Mouse (Mus musculus) gastrocnemius, adult 2 months (tissue): ENCODE results near the gene Ltbp4. TPM values are rescaled to one million over a fixed set of nuclear protein-coding genes. Genes with fewer than 3 reads are reported as not detected.

Experiments used
- DNase-seq: peaks from one replicate; pipeline ENCODE4 v3.0.0; 2022
- H3K27ac ChIP-seq: fragments of 200-600 bp; 2 replicates; pipeline ENCODE4 v1.8.1; 2022; ENCODE audit warnings: mild to moderate bottlenecking
- H3K4me3 ChIP-seq: fragments of 200-600 bp; 2 replicates; pipeline ENCODE4 v1.8.1; 2022; ENCODE audit warnings: mild to moderate bottlenecking, moderate library complexity
- CTCF ChIP-seq: fragments of 200-600 bp; IDR thresholded peaks from 2 replicates; pipeline ENCODE4 v1.8.1; 2022; ENCODE audit warnings: antibody characterized with exemption, mild to moderate bottlenecking, moderate library complexity
- intact Hi-C: fragments of 180-260 bp; cut with DNase I; formaldehyde crosslinking; loops from one replicate; pipeline ENCODE4 v1.15.1; 2025
- long read RNA-seq, 2 experiments: library from polyadenylated mRNA; stranded (forward); transcript quantifications; one replicate each; pipeline ENCODE4 v2.0.0; 2021
- total RNA-seq, 2 experiments: library from RNA; stranded (reverse); gene quantifications; 2 replicates each; pipeline ENCODE4 v1.2.3; 2021

Ltbp4 gene
- total RNA-seq, result 10 to 100 TPM; 48.0 to 81.2 TPM
- long read RNA-seq, experiment 1, full-length matches to known transcripts, result 243 of 315 reads
- long read RNA-seq, experiment 1, partial matches to known transcripts, result 51 of 315 reads
- long read RNA-seq, experiment 1, other reads (novel, unspliced or antisense), result 21 of 315 reads
- long read RNA-seq, experiment 2, full-length matches to known transcripts, result 118 of 147 reads
- long read RNA-seq, experiment 2, partial matches to known transcripts, result 14 of 147 reads
- long read RNA-seq, experiment 2, other reads (novel, unspliced or antisense), result 15 of 147 reads

DNA sequence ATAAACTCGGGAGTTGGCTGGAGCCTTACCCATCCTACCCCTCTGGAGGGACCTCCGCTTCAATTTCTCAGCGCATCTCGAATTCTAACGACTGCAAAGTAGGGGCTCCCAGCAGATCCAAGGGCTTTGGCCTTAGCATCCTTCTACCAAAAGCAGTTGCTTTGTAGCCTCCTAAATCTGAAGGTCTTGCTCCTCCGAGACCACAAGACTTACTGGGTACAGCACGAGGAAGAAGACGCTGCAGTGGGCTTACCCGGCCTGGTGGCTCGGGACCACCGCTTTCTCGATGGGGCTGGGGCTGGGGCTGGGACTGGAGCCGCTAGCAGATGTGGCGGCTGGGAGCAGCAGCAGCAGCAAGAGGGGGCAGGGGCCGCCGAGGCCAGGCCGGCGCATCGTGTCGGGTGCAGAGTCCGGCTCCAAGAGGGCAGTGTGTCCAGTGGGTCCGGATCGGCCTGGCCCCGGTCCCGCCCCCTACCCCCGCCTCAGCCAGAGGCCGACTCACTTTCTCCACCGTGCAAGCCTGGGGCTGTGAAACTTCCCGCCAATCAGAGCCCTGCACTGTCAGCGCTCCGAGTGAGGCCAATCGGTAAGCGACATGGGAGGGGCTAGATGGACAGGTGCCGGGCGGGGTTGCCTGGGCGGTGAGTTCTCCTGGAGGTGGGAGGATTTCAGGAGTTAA, at the start of gene Ltbp4:
Gene Ltbp4 (minus strand): TSS at position 518 of the 679 bp plus-strand sequence.
- no peak for TF ChIP-seq CTCF
- Histone ChIP-seq H3K4me3 (peak within 1 kb of the TSS; percentile 56), H3K27ac (no peak within 1 kb of the TSS)
- intact Hi-C loops, result loop anchor here (2.0 to 5.0 kb wide), 4 partner anchors 17 to 390 kb away; partner anchors contain the start of genes Blvrb and Sptbn4
- peak; percentile 60 for DNase-seq

DNA sequence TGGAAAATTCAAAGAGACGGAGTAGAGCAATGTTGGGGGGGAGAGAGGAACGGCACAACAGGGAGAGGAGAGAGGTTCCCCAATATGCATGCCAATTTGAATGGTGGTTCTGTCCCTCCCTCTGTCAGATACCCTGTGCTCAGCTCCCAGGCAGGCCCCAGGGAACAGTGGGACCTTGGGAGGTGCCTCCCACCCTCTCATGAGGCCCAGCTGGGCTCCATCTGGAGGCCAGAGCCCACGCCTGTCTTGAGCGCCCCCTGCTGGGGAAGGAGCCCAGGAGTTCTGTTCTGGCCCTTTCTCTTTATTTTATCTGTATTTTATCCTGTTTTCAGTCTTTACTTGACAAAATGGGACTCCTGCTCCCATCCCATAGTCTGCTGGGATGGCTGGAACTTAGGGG, 47.2 kb upstream of the Ltbp4 start:
- intact Hi-C loops, result loop anchor here (1.0 kb wide), 2 partner anchors 48 to 82 kb away; no protein-coding TSS in a partner anchor
- TF ChIP-seq CTCF, result peak; percentile 90
- peak; percentile 79 for DNase-seq
- Histone ChIP-seq H3K27ac (no peak overlapping the region), H3K4me3 (no peak overlapping the region)

DNA sequence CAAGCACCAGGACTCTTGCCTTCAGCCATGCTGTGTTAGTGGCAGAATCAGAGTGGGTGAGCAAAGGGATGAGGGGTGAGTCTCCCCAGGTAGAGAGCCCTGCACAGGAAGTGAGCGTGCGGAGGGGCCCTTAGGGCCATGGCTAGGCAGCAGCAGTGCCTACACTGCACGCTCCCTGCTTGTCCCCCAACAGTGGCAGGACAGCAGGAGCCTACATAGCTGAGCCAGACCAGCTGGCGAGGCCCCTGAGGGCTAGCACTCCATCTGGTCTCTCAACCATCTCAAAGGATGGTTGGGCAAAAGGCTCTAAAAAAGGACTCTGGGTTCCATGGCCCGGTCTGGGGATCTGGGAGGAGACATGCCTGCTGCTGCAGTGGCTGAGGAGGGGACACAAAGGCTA, 46.6 kb upstream of the Ltbp4 start:
- no peak for TF ChIP-seq CTCF
- intact Hi-C loops, result loop anchor here (1.0 kb wide), 2 partner anchors 48 to 82 kb away; no protein-coding TSS in a partner anchor
- DNase-seq, result no peak
- H3K4me3 ChIP-seq, result no peak overlapping the region
- no peak overlapping the region for H3K27ac ChIP-seq

DNA sequence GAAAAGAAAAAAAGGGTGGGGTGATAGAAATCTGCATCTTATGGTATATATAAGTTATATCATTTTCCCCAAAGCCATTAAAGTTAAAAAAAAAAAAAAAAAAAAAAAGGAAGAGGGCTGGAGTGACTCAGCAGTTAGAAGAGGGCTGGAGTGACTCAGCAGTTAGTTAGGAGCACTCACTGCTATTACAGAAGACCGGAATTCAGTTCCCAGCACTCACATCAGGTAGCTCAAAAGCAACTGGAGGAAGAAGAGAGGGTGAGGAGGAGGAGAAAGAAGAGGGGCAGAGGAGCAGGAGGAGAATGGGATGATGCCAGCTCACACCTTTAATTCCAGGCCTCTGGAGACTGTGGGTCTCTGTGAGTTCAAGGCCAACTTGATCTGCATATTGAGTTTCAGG, 45.7 kb upstream of the Ltbp4 start:
- intact Hi-C loops, result no loop called here
- Histone ChIP-seq H3K27ac (no peak overlapping the region), H3K4me3 (no peak overlapping the region)
- DNase-seq, result no peak
- TF ChIP-seq CTCF, result no peak

DNA sequence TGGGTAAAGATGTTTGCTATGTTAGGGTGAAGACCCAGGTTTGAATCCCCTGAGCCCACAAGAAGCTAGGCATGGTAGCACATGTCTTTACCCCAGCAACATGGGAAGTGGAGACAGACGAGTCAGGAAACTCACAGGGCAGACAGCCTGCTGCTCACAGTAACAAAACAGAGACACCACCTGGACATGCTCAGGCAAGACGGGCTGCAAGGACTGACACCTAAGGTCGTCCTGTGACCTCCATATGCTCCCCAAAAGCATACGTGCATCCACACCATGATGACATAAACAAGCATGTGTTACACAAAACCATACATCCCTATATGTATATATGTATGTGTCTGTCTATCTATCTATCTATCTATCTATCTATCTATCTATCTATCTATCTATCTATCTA, 44.1 kb upstream of the Ltbp4 start:
- Histone ChIP-seq H3K27ac (no peak overlapping the region), H3K4me3 (no peak overlapping the region)
- intact Hi-C loops, result no loop called here
- DNase-seq, result no peak
- no peak for TF ChIP-seq CTCF

DNA sequence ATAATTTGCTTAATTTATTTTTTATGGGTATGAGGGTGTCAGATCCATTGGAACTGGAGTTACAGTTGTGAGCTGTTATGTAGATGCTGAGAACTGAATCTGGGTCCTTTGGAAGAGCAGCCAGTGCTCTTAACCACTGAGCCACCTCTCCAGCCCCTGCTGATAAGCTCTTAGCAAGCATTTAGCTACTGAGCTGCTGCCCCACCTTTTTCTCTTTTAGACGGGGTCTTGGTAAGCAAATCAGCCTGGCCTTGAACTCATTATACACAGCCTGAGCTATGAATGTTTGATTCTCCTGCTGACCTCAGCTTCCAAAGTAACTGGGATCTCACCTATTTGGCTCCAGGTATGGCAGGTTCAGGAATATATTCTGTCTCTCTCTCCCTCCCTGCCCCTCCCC, 43.5 kb upstream of the Ltbp4 start:
- no peak for TF ChIP-seq CTCF
- intact Hi-C loops, result no loop called here
- no peak overlapping the region for H3K27ac ChIP-seq
- no peak for DNase-seq
- no peak overlapping the region for H3K4me3 ChIP-seq

DNA sequence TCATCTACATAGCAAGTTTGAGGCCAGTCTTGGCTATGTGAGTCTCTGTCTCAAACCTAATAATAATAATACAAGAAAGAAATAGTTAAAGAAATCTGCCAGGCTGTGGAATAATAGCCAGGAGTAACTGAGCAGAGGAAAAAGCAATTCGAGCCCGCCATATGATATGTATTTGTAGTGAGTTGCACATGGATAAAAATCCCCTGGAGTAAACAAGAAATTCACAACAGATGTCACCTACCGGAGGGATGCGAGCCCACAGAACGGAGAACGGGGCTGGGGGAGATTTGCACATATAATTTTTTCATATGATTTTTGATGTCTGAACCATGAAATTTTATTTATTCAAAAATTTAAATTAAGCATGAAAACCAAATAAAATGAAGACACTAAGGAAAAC, 42.3 kb upstream of the Ltbp4 start:
- TF ChIP-seq CTCF, result no peak
- DNase-seq, result no peak
- no peak overlapping the region for H3K27ac ChIP-seq
- intact Hi-C loops, result no loop called here
- H3K4me3 ChIP-seq, result no peak overlapping the region

DNA sequence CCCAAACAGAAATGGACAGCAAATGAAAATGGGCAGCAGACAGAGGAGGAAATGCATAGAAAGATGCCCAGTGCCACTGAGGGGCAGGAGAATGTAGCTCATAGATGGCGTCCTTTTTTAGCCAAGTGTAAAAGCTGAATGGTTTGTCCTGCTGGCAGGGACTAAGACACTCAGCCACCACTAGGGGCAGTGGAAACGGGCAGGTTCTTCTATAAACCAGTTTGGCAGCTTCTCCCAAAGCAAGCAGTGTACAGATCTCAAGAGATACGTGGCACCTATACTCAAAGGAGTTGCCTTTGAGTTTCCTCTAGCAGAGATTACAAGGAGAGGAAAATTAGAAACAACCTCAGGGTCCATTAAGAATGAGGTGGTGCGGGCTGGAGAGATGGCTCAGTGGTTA, 40.9 kb upstream of the Ltbp4 start:
- peak; percentile 37 for TF ChIP-seq CTCF
- no peak for DNase-seq
- Histone ChIP-seq H3K27ac (no peak overlapping the region), H3K4me3 (no peak overlapping the region)
- intact Hi-C loops, result no loop called here

DNA sequence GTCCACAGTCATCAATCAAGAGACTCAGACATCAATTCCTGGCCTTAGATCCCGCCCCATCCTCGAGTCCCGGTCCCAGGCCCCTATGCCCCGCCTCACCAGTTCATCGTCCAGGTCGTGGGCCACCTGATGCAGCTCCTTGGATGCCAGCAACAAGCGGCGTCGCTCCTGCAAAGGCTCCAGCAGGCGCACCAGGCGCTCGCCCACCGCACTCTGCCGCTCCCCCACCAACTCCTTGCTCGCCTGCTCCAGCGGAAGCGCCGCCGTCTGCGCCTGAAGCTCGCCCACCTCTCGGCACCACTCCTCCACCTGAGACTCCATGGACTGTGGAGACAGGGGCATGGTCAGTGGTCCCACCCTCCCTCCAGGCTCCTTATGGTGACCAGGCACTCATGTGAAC, 37.8 kb upstream of the Ltbp4 start:
- Histone ChIP-seq H3K4me3 (no peak overlapping the region), H3K27ac (no peak overlapping the region)
- intact Hi-C loops, result no loop called here
- no peak for DNase-seq
- no peak for TF ChIP-seq CTCF

DNA sequence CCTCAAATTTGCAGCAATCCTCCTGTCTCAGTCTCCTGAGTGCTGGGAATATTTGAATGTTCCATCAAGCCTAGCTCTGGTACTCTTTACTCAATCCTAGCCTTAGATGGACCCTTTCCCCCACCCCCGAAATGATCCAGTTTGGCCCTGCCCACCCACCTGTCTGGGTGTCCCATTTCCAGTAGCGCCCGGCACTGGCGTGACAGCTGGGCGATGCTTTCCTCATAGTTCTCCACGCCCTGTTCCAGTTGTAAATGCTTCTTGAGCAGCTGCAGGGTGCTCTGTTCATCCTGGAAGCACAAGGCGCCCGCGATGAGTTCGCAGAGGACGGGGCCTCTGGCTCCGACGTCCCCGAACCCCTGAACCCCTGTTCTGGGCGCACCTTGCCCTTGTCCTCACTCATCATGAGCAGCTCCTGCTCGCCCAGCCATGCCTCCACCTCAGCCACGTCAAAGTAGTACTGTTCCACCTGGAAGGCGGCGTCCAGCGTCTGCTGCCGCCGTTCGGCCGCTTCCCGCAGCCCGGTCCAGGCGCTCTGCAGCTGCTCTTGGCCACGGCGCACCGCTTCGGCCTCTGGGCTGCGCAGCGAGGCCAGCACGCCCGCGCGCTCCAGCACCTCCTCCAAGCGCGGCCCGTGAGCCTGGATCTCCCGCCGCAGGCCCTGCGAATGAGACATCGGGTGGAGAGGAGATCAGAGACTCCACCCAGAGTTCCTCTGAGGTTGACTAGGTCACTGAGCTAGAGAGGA, 34.4 kb upstream of the Ltbp4 start:
- H3K27ac ChIP-seq, result no peak overlapping the region
- intact Hi-C loops, result no loop called here
- peak overlapping the region; percentile 45 for H3K4me3 ChIP-seq
- no peak for TF ChIP-seq CTCF
- peak; percentile 29 for DNase-seq

DNA sequence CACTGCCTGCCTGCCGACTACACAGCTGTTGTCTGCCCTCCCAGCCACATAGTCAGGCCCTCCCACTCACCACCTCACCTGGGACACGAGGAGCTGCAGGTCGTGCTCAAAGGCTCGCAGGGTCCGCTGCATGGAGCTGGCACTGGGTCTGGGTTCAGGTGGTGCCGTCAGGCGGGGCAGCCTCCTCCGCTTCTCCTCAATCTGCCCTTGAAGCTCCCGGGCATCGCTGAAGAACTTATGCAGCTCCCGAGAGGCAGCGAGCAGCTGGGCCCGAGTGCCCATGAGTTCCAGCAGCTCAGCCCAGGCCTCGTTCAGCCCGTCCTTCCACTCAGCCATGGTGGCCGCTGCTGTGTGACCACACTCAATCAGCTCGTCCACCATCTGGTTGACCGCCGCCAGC, 31.6 kb upstream of the Ltbp4 start:
- Histone ChIP-seq H3K27ac (no peak overlapping the region), H3K4me3 (no peak overlapping the region)
- intact Hi-C loops, result no loop called here
- no peak for TF ChIP-seq CTCF
- DNase-seq, result no peak

DNA sequence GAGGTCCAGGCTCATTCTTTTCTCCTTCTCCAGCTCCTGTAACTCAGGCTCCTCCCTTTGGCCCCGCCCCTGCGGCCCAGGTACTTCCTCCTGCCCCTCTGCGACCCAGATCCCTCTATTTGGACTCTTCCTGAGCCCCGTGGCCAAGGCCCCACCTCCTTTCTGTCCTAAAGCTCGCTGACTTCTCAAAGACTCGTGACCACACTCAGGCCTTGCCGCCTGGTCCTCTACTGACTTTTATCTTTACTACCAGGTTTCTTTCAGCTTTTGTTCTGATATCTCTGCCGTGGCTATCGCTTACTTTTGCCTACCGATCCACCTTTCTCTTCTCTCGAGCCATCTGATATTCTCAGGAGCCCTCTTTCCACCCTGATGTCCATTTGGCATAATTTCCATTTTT, 30.5 kb upstream of the Ltbp4 start:
- intact Hi-C loops, result no loop called here
- TF ChIP-seq CTCF, result no peak
- no peak overlapping the region for H3K27ac ChIP-seq
- no peak overlapping the region for H3K4me3 ChIP-seq
- DNase-seq, result no peak

DNA sequence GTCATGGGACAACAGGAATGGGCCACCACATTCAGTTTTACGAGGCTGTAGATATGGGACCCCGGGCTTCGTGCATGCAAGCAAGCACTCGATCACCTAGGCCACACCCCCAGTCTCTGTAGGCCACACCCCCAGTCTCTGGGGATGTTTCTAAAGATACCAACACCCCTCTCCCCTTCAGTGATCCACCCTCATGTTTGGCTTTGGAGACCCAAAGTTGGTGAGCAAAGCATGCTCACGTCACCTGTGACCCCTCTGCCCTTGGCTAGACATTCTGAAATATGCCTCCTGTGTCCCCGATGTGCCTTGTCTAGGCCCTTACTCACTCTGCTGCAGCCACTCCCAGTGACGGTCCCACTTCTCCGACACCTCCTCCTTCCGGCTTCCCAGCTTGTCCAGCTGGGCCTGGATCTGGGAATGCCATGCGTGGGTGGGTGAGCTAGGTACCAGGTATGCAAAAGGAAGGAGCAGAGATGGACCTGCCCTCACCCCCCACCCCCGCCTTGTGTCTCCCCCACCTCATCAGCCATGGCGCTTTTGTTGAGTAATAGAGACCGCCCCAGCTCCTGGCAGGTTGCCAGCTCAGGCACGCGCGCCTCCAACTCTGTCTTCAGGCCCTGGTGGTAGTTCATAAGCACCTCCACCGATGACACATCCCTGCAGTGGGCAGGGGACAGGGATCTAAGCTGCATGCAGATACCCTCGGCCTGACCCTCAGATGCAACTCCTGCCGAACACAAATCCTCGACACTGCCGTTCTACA, 28.8 kb upstream of the Ltbp4 start:
- no peak for DNase-seq
- TF ChIP-seq CTCF, result no peak
- Histone ChIP-seq H3K4me3 (no peak overlapping the region), H3K27ac (no peak overlapping the region)
- intact Hi-C loops, result no loop called here
